In genomic region chr12:16653332-16654093, GRCm38 (mm10) we compare ENCODE assay signal across 8 mouse cellular contexts. TPM values are rescaled to one million over a fixed set of nuclear protein-coding genes. Genes with fewer than 3 reads are reported as not detected.
A peak's percentile ranks its signal among the peaks of the same experiment; 100 is the strongest.
DNase-seq lines count a peak whose midpoint lies in the region; ATAC-seq lines count a peak whose summit lies in the region.

Gene Ntsr2, plus strand, starts transcription at chr12:16653382.

- ATAC-seq in megakaryocyte progenitor cell, adult 5-6 weeks (replicated peaks; ENCODE audit: poor library complexity): peak; percentile 99
- ATAC-seq in activated CD4-positive, CD25-positive, alpha-beta regulatory T cell, adult 4 months: no peak

- DNase-seq in adrenal gland, adult 2 months: peak; percentile 91
- DNase-seq in embryo, embryonic 10 days (ENCODE audit: low spot score): peak; percentile 79
- DNase-seq in gastrocnemius, postnatal 25 days: peak; percentile 78
- peak; percentile 16 for DNase-seq in induced T-regulatory cell, adult 2 months (ENCODE audit: low read depth)
- DNase-seq in left cerebral cortex, adult 9 months (ENCODE audit: low spot score in 2 of 2): peak; percentile 31 to 61
- DNase-seq in right cerebral cortex, postnatal 36 days (ENCODE audit: low spot score in 2 of 2): peak; percentile 66 to 70

RNA-seq across cellular contexts. Expression of gene Ntsr2, which starts in this region (rescaled TPM):
- total RNA-seq in adrenal gland, adult 2 months (2021): 1 to 10 TPM in 1 of 2 experiments, under 1 TPM in 1; 0.76 to 3.3 TPM
- polyA plus RNA-seq in adrenal gland, adult 2 months (2012; rRNA removed): 6.5 and 11.8 TPM in 2 replicates
- 1 to 10 TPM; 2.3 to 3.2 TPM for total RNA-seq in gastrocnemius, postnatal 25 days (2021)
- not detected in 2 replicates for total RNA-seq in megakaryocyte progenitor cell, adult 5-6 weeks (2015)
- not detected in 2 replicates for total RNA-seq in megakaryocyte progenitor cell, adult 5-6 weeks (2017)
- not detected for polyA plus RNA-seq in activated CD4-positive, CD25-positive, alpha-beta regulatory T cell, adult 4 months (2017; shearing (Covaris generic))

Comparison
In these comparisons a context has a peak if more than half of its experiments do, and no peak if none do; other contexts are left out.
1. Peak in ATAC-seq in megakaryocyte progenitor cell, adult 5-6 weeks; RNA of the gene not detected or under 1 TPM.
2. DNase-seq: peak in every context shown above with its lines; median percentile 91 in adrenal gland, adult 2 months; 79 in embryo, embryonic 10 days; 78 in gastrocnemius, postnatal 25 days; 68 in right cerebral cortex, postnatal 36 days; 46 in left cerebral cortex, adult 9 months; 16 in induced T-regulatory cell, adult 2 months.